Mouse (Mus musculus): ENCODE results near the gene Ezr. TPM values are rescaled to one million over a fixed set of nuclear protein-coding genes. Genes with fewer than 3 reads are reported as not detected.

Ezr gene
- polyA plus RNA-seq, 1 experiment, result 84.0 TPM

GRCm38 (mm10) chr17:6748779-6749464 is 33.7 kb downstream of the Ezr start:
- Histone ChIP-seq H3K4me3 (replicated peaks; ENCODE audit: extremely low read depth, low read depth, low read length) (no peak overlapping the region), H3K4me1 (ENCODE audit: control insufficient read depth, insufficient read depth, low read length) (peaks cover 10% of the 10 kb centered on the region)
- TF ChIP-seq POLR2A (IDR thresholded peaks at IDR 0.05; ENCODE audit: borderline replicate concordance, extremely low read depth, low read depth, low read length) (no peak), CTCF (IDR thresholded peaks at IDR 0.05; ENCODE audit: insufficient read depth, low read length) (no peak)
- WGBS, result 34% methylated on average over 17 of the region's 17 CpGs
- DNase-seq, result no peak

GRCm38 (mm10) chr17:6747478-6747877 is 35.1 kb downstream of the Ezr start:
- no peak overlapping the region for H3K4me3 ChIP-seq (replicated peaks; ENCODE audit: extremely low read depth, low read depth, low read length)
- TF ChIP-seq POLR2A (IDR thresholded peaks at IDR 0.05; ENCODE audit: borderline replicate concordance, extremely low read depth, low read depth, low read length) (no peak), CTCF (IDR thresholded peaks at IDR 0.05; ENCODE audit: insufficient read depth, low read length) (no peak)
- 76% methylated on average over 7 of the region's 7 CpGs for WGBS
- no peak for DNase-seq
- peaks cover 21% of the 10 kb centered on the region for H3K4me1 ChIP-seq (ENCODE audit: control insufficient read depth, insufficient read depth, low read length)

GRCm38 (mm10) chr17:6746452-6747231 is 35.9 kb downstream of the Ezr start:
- WGBS, result 50% methylated on average over 9 of the region's 9 CpGs
- no peak for TF ChIP-seq CTCF (IDR thresholded peaks at IDR 0.05; ENCODE audit: insufficient read depth, low read length)
- no peak for TF ChIP-seq POLR2A (IDR thresholded peaks at IDR 0.05; ENCODE audit: borderline replicate concordance, extremely low read depth, low read depth, low read length)
- Histone ChIP-seq H3K4me1 (ENCODE audit: control insufficient read depth, insufficient read depth, low read length) (peaks cover 29% of the 10 kb centered on the region), H3K4me3 (replicated peaks; ENCODE audit: extremely low read depth, low read depth, low read length) (no peak overlapping the region)
- no peak for DNase-seq

- WGBS, result 54% methylated on average over 9 of the region's 9 CpGs
- Histone ChIP-seq H3K4me1 (ENCODE audit: control insufficient read depth, insufficient read depth, low read length) (peaks cover 27% of the 10 kb centered on the region), H3K4me3 (replicated peaks; ENCODE audit: extremely low read depth, low read depth, low read length) (no peak overlapping the region)
- TF ChIP-seq POLR2A (IDR thresholded peaks at IDR 0.05; ENCODE audit: borderline replicate concordance, extremely low read depth, low read depth, low read length) (no peak), CTCF (IDR thresholded peaks at IDR 0.05; ENCODE audit: insufficient read depth, low read length) (no peak)
- no peak for DNase-seq
These were observed 36.6 kb downstream of the Ezr start for GRCm38 (mm10) chr17:6745975-6746374.

GRCm38 (mm10) chr17:6745503-6745902 is 37.1 kb downstream of the Ezr start:
- TF ChIP-seq CTCF (IDR thresholded peaks at IDR 0.05; ENCODE audit: insufficient read depth, low read length) (no peak), POLR2A (IDR thresholded peaks at IDR 0.05; ENCODE audit: borderline replicate concordance, extremely low read depth, low read depth, low read length) (no peak)
- no peak for DNase-seq
- WGBS, result 61% methylated on average over 5 of the region's 5 CpGs
- Histone ChIP-seq H3K4me3 (replicated peaks; ENCODE audit: extremely low read depth, low read depth, low read length) (no peak overlapping the region), H3K4me1 (ENCODE audit: control insufficient read depth, insufficient read depth, low read length) (peaks cover 27% of the 10 kb centered on the region)

- DNase-seq, result no peak
- 89% methylated on average over 14 of the region's 14 CpGs for WGBS
- H3K4me1 ChIP-seq (ENCODE audit: control insufficient read depth, insufficient read depth, low read length), result peaks cover 27% of the 10 kb centered on the region
- TF ChIP-seq POLR2A (IDR thresholded peaks at IDR 0.05; ENCODE audit: borderline replicate concordance, extremely low read depth, low read depth, low read length) (no peak), CTCF (IDR thresholded peaks at IDR 0.05; ENCODE audit: insufficient read depth, low read length) (no peak)
- H3K4me3 ChIP-seq (replicated peaks; ENCODE audit: extremely low read depth, low read depth, low read length), result no peak overlapping the region
These were observed 37.7 kb downstream of the Ezr start for GRCm38 (mm10) chr17:6744871-6745270.

GRCm38 (mm10) chr17:6744366-6744765 is 38.2 kb downstream of the Ezr start:
- TF ChIP-seq POLR2A (IDR thresholded peaks at IDR 0.05; ENCODE audit: borderline replicate concordance, extremely low read depth, low read depth, low read length) (no peak), CTCF (IDR thresholded peaks at IDR 0.05; ENCODE audit: insufficient read depth, low read length) (no peak)
- DNase-seq, result no peak
- 51% methylated on average over 9 of the region's 9 CpGs for WGBS
- Histone ChIP-seq H3K4me1 (ENCODE audit: control insufficient read depth, insufficient read depth, low read length) (peaks cover 27% of the 10 kb centered on the region), H3K4me3 (replicated peaks; ENCODE audit: extremely low read depth, low read depth, low read length) (no peak overlapping the region)

- H3K4me3 ChIP-seq (replicated peaks; ENCODE audit: extremely low read depth, low read depth, low read length), result no peak overlapping the region
- no peak for TF ChIP-seq POLR2A (IDR thresholded peaks at IDR 0.05; ENCODE audit: borderline replicate concordance, extremely low read depth, low read depth, low read length)
- no peak for TF ChIP-seq CTCF (IDR thresholded peaks at IDR 0.05; ENCODE audit: insufficient read depth, low read length)
- DNase-seq, result no peak
- WGBS, result 48% methylated on average over 11 of the region's 11 CpGs
- peaks cover 27% of the 10 kb centered on the region for H3K4me1 ChIP-seq (ENCODE audit: control insufficient read depth, insufficient read depth, low read length)
These were observed 38.8 kb downstream of the Ezr start for GRCm38 (mm10) chr17:6743787-6744239.

- TF ChIP-seq CTCF (IDR thresholded peaks at IDR 0.05; ENCODE audit: insufficient read depth, low read length), result no peak
- no peak for TF ChIP-seq POLR2A (IDR thresholded peaks at IDR 0.05; ENCODE audit: borderline replicate concordance, extremely low read depth, low read depth, low read length)
- DNase-seq, result peak; percentile 6
- no peak overlapping the region for H3K4me3 ChIP-seq (replicated peaks; ENCODE audit: extremely low read depth, low read depth, low read length)
- 66% methylated on average over 11 of the region's 11 CpGs for WGBS
- H3K4me1 ChIP-seq (ENCODE audit: control insufficient read depth, insufficient read depth, low read length), result peaks cover 24% of the 10 kb centered on the region
These were observed 39.5 kb downstream of the Ezr start for GRCm38 (mm10) chr17:6743039-6743575.

Data from lung, adult 2 months (tissue).